Comparison of ENCODE assay signal across 8 mouse cellular contexts in the genomic region with DNA sequence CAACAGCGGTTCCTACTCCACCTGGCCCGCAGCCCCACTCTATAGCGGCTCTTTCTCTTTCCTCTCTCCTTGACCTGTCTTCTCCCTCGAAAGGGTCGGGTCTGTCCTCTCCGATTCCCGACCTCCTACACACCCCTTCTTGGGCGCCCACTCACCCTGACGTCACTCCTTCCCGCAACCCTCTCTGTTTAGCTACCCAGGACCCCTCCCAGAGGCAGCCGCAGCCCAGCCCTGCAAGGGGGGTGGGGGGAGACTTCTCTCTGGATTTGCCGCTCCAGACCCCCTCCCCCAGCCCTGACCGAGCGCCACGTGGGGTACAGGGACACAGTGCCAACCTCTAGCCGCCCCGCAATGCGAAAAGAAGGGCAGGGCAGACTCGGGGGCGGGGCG. TPM values are rescaled to one million over a fixed set of nuclear protein-coding genes. Genes with fewer than 3 reads are reported as not detected.
DNase-seq lines count a peak whose midpoint lies in the region; ATAC-seq and TF ChIP-seq lines count a peak whose summit lies in the region.

Gene Asphd1, minus strand, starts transcription at position 180 of the 390 bp plus-strand sequence.

- H3K27ac ChIP-seq in heart, adult 2 months = no peak within 1 kb of the TSS
- no peak within 1 kb of the TSS for H3K27ac ChIP-seq in ES-Bruce4 (ENCODE audit: insufficient read depth, low read length)
- peak within 1 kb of the TSS; percentile 93 for H3K27ac ChIP-seq in left cerebral cortex, adult 2 months

- TF ChIP-seq POLR2A in heart, adult 2 months (IDR thresholded peaks at IDR 0.05; ENCODE audit: insufficient read depth, low read depth, low read length) = no peak
- no peak for TF ChIP-seq POLR2A in ES-Bruce4 (IDR thresholded peaks at IDR 0.05; ENCODE audit: insufficient read depth, low read length)
- TF ChIP-seq POLR2A in myocyte (IDR thresholded peaks at IDR 0.05; ENCODE audit: insufficient read length, low read depth) = no peak

- H3K36me3 ChIP-seq in heart, adult 2 months (ENCODE audit: control insufficient read depth, insufficient read depth, low read length) = no peaks in the 10 kb centered on the region
- H3K36me3 ChIP-seq in ES-Bruce4 (ENCODE audit: control insufficient read depth, insufficient read depth, low read length, poor library complexity, severe bottlenecking) (no peaks in the 10 kb centered on the region), myocyte (ENCODE audit: control insufficient read depth, insufficient read depth) (peaks cover 4% of the 10 kb centered on the region)

- H3K4me1 ChIP-seq in heart, adult 2 months (ENCODE audit: control insufficient read depth, insufficient read depth, low read length) = no peaks in the 10 kb centered on the region; the same call in 1 of the 2 replicates
- no peaks in the 10 kb centered on the region for H3K4me1 ChIP-seq in ES-Bruce4 (ENCODE audit: control insufficient read depth, insufficient read depth, low read length)

- H3K4me2 ChIP-seq in myocyte (ENCODE audit: low read depth) = peak within 1 kb of the TSS; percentile 69

- ATAC-seq in frontal cortex, adult (ENCODE audit: low TSS enrichment) = peak; percentile 14

- intact Hi-C loops in heart, adult 2 months (cut with DNase I) = loop anchor here (2.0 kb wide), 1 partner anchor 23 kb away; no protein-coding TSS in a partner anchor
- intact Hi-C loops in heart, postnatal 36 days (cut with DNase I) = loop anchor here (2.0 to 5.0 kb wide), 3 partner anchors 21 to 155 kb away; partner anchors contain the start of gene Kctd13
- intact Hi-C loops in left cerebral cortex, adult 2 months (cut with DNase I) = loop anchor here (2.0 to 5.0 kb wide), 2 partner anchors 65 to 153 kb away; partner anchors contain the start of gene Taok2
- intact Hi-C loops in gastrocnemius, postnatal 36 days (cut with DNase I) = loop anchor here (5.0 kb wide), 1 partner anchor 117 kb away; the partner anchor contains the start of gene 4930451I11Rik

- TF ChIP-seq EP300 in heart, adult 2 months (IDR thresholded peaks at IDR 0.05; ENCODE audit: insufficient read depth, low read depth, low read length) = no peak
- TF ChIP-seq EP300 in ES-Bruce4 (IDR thresholded peaks at IDR 0.05; ENCODE audit: insufficient read depth, low read depth, low read length) = no peak

- H3ac ChIP-seq in myocyte (ENCODE audit: control insufficient read depth, insufficient read length) = no peak within 1 kb of the TSS

- H3K27me3 ChIP-seq in heart, adult 2 months (ENCODE audit: control insufficient read depth, insufficient read depth, low read length) = no peaks in the 10 kb centered on the region
- H3K27me3 ChIP-seq in ES-Bruce4 (ENCODE audit: control insufficient read depth, insufficient read depth, low read length, poor library complexity, severe bottlenecking) (no peaks in the 10 kb centered on the region), myocyte (ENCODE audit: control insufficient read depth, insufficient read depth, insufficient read length) (peaks cover 16% of the 10 kb centered on the region)

- H3K4me3 ChIP-seq in heart, adult 2 months = peak within 1 kb of the TSS; percentile 56
- H3K4me3 ChIP-seq in ES-Bruce4 (ENCODE audit: low read depth, low read length) (peak within 1 kb of the TSS; percentile 48), myocyte (no peak within 1 kb of the TSS)
- peak within 1 kb of the TSS; percentile 79 for H3K4me3 ChIP-seq in left cerebral cortex, adult 2 months

- H3K9me3 ChIP-seq in ES-Bruce4 (replicated peaks; ENCODE audit: control insufficient read depth, insufficient read depth, low read length, poor library complexity, severe bottlenecking) = no peaks in the 10 kb centered on the region

- no peak within 1 kb of the TSS for H3K9ac ChIP-seq in heart, adult 2 months (ENCODE audit: low read depth, low read length)
- peak within 1 kb of the TSS; percentile 13 for H3K9ac ChIP-seq in ES-Bruce4 (ENCODE audit: low read depth, poor library complexity, severe bottlenecking)

- no peak for TF ChIP-seq CTCF in heart, adult 2 months (IDR thresholded peaks at IDR 0.05)
- TF ChIP-seq CTCF in ES-Bruce4 (IDR thresholded peaks at IDR 0.05; ENCODE audit: low read depth, low read length) = no peak
- TF ChIP-seq CTCF in left cerebral cortex, adult 2 months (IDR thresholded peaks at IDR 0.05) = no peak

- no peaks in the 10 kb centered on the region for H3K79me2 ChIP-seq in heart, adult 2 months (replicated peaks; ENCODE audit: control insufficient read depth, insufficient read depth, low read length)
- no peaks in the 10 kb centered on the region for H3K79me2 ChIP-seq in myocyte (ENCODE audit: control insufficient read depth, insufficient read depth)

- WGBS in heart, adult 2 months = 3% methylated on average over 21 of the region's 21 CpGs

- DNase-seq in heart, adult 2 months = no peak
- DNase-seq in heart, postnatal 36 days = no peak
- peak; percentile 72 to 73 for DNase-seq in left cerebral cortex, adult 2 months (ENCODE audit: extremely low spot score in 1 of 2, low spot score in 2 of 2)
- no peak for DNase-seq in gastrocnemius, postnatal 36 days
- DNase-seq in cerebellum, adult 8-10 months = no peak

TF ChIP-seq in myocyte, 11 proteins besides CTCF, POLR2A, EP300 and RAD21:
- TF ChIP-seq CEBPB (IDR thresholded peaks at IDR 0.05; ENCODE audit: insufficient read depth, poor library complexity, severe bottlenecking) (no peak), MYOD1 (IDR thresholded peaks at IDR 0.05; ENCODE audit: control insufficient read depth in 1 of 3, insufficient read length in 2 of 3, low read depth in 2 of 3) (no peak), USF1 (IDR thresholded peaks at IDR 0.05; ENCODE audit: low read depth) (no peak), MAX (IDR thresholded peaks at IDR 0.05; ENCODE audit: low read depth) (no peak), E2F4 (IDR thresholded peaks at IDR 0.05; ENCODE audit: insufficient read depth) (no peak), TCF12 (IDR thresholded peaks at IDR 0.05; ENCODE audit: insufficient read depth, poor library complexity, severe bottlenecking) (no peak), MYOG (IDR thresholded peaks at IDR 0.05; ENCODE audit: control insufficient read depth in 1 of 3, insufficient read depth in 1 of 3, insufficient read length in 2 of 3, low read depth in 2 of 3) (no peak), POLR2AphosphoS2 (IDR thresholded peaks at IDR 0.05; ENCODE audit: insufficient read length, low read depth) (no peak), TCF3 (IDR thresholded peaks at IDR 0.05; ENCODE audit: insufficient read length, low read depth) (no peak), REST (IDR thresholded peaks at IDR 0.05; ENCODE audit: insufficient read depth, insufficient read length) (no peak), SRF (IDR thresholded peaks at IDR 0.05; ENCODE audit: control insufficient read depth, insufficient read length, low read depth) (no peak)

RNA-seq across cellular contexts. Expression of gene Asphd1, which starts in this region (rescaled TPM):
- not detected for total RNA-seq in heart, adult 2 months (2021)
- polyA plus RNA-seq in heart, adult 2 months (2012; rRNA removed) = 0.08 and 0.29 TPM in 2 replicates
- not detected for total RNA-seq in heart, postnatal 36 days (2021)
- polyA plus RNA-seq in ES-Bruce4 (2011; ENCODE audit: insufficient read depth, insufficient read length, low read depth, missing spikeins) (0.36 and 0.41 TPM in 2 replicates), myocyte (2012; fragmentation: generic; extraction: Trizol) (0.11 TPM)
- total RNA-seq in left cerebral cortex, adult 2 months (2021) = 10 to 100 TPM; 51.4 to 55.8 TPM
- not detected for total RNA-seq in gastrocnemius, postnatal 36 days (2021)

Comparison
In these comparisons a context has a peak if more than half of its experiments do, and no peak if none do; other contexts are left out.
1. RNA of gene Asphd1 (total RNA-seq): 51.4 to 55.8 TPM in left cerebral cortex, adult 2 months; not detected in heart, postnatal 36 days, not detected in heart, adult 2 months and not detected in gastrocnemius, postnatal 36 days; every median in the first group is over 10 times any median in the second.
2. DNase-seq: peak in left cerebral cortex, adult 2 months (2 of 2); none in heart, adult 2 months (0 of 2), heart, postnatal 36 days (0 of 2), gastrocnemius, postnatal 36 days (0 of 2) and cerebellum, adult 8-10 months (single experiment).